Mouse (Mus musculus) heart, adult 2 months (tissue): ENCODE measurements at regions not wholly inside any gene's neighbourhood (a gene's known extent, or its start where the extent isn't known, plus 50 kb on each side); places are given as distances from the start of the nearest gene placed in this dataset.

Source experiments
- CTCF ChIP-seq: fragments of 200-600 bp; IDR thresholded peaks from 2 replicates; pipeline ENCODE4 v1.8.1; 2022; ENCODE audit warnings: antibody characterized with exemption, mild to moderate bottlenecking, moderate library complexity
- EP300 ChIP-seq: fragments of 200-500 bp; IDR thresholded peaks from 2 replicates; pipeline ENCODE4 v1.6.1; 2011; ENCODE audit warnings: low read depth, low read length, control low read depth; ENCODE audit not compliant: insufficient read depth
- POLR2A ChIP-seq: fragments of 200-500 bp; IDR thresholded peaks from 2 replicates; pipeline ENCODE4 v1.6.1; 2011; ENCODE audit warnings: mild to moderate bottlenecking, low read depth, low read length, control low read depth; ENCODE audit not compliant: insufficient read depth

DNA sequence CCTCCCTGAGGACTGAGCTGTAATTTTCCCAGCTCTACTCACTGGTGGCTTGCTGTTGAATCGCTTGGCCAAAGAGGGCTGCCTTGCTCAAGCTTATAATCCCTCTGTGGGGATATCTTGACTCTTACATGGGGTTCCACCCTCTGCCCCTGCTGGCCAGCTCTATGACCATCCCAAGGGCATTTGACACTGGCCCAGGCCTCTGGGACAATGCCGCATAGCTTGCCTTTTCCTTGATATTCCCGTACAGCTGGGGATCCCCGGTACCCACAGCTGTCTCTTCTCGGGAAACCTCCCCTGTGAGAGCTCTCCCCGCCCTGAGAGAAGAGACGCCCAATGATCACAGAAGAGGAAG is 187.9 kb downstream of the Snx10 start:
- TF ChIP-seq CTCF (no peak), EP300 (no peak), POLR2A (no peak)
